Mouse (Mus musculus) 3134 (cell line): ENCODE measurements around the gene Sprr2i.

Experiments used
- DNase-seq: peaks from one replicate; pipeline ENCODE4 v3.0.0-alpha.2; 2011; ENCODE audit warnings: low spot score; ENCODE audit not compliant: insufficient read length; ENCODE audit errors: extremely low read depth

Sprr2i gene

GRCm38 (mm10) chr3:92407691-92408090 is at the start of gene Sprr2i:
Gene Sprr2i (plus strand): TSS chr3:92407991.
- no peak for DNase-seq

- DNase-seq, result no peak
Observed at GRCm38 (mm10) chr3:92361619-92362018, 46.2 kb upstream of the Sprr2i start.

GRCm38 (mm10) chr3:92364887-92365286 is 42.9 kb upstream of the Sprr2i start, which contains the start of gene Sprr2f:
Gene Sprr2f (plus strand): TSS chr3:92365187.
- DNase-seq, result no peak

- no peak for DNase-seq
Observed at GRCm38 (mm10) chr3:92373613-92374012, 34.2 kb upstream of the Sprr2i start.

- no peak for DNase-seq
Observed at GRCm38 (mm10) chr3:92385385-92385784, 22.4 kb upstream of the Sprr2i start, which contains the start of gene Sprr2h. Gene Sprr2h (plus strand): TSS chr3:92385685.

- no peak for DNase-seq
Observed at GRCm38 (mm10) chr3:92394301-92394700, 13.5 kb upstream of the Sprr2i start.

GRCm38 (mm10) chr3:92417782-92418181 is 10.0 kb downstream of the Sprr2i start, which contains the start of gene Sprr2j-ps:
Gene Sprr2j-ps (plus strand): TSS chr3:92418082.
- no peak for DNase-seq

GRCm38 (mm10) chr3:92429323-92429722 is 21.5 kb downstream of the Sprr2i start, which contains the start of gene Gm9774:
Gene Gm9774 (minus strand): TSS chr3:92429423.
- DNase-seq, result no peak

GRCm38 (mm10) chr3:92432282-92432681 is 24.5 kb downstream of the Sprr2i start, which contains the start of gene Sprr2k:
Gene Sprr2k (plus strand): TSS chr3:92432582.
- no peak for DNase-seq

GRCm38 (mm10) chr3:92438689-92439088 is 30.9 kb downstream of the Sprr2i start, which contains the start of gene Sprr1b:
Gene Sprr1b (minus strand): TSS chr3:92438789.
- DNase-seq, result no peak

- DNase-seq, result no peak
Observed at GRCm38 (mm10) chr3:92440177-92440576, 32.4 kb downstream of the Sprr2i start.

GRCm38 (mm10) chr3:92455151-92455550 is 47.4 kb downstream of the Sprr2i start:
- no peak for DNase-seq

- DNase-seq, result no peak
Observed at GRCm38 (mm10) chr3:92458620-92459019, 50.8 kb downstream of the Sprr2i start, which contains the start of gene Sprr3. Gene Sprr3 (minus strand): TSS chr3:92458720.
